Mouse (Mus musculus): ENCODE measurements at regions not wholly inside any gene's neighbourhood (a gene's known extent, or its start where the extent isn't known, plus 50 kb on each side); places are given as distances from the start of the nearest gene placed in this dataset.

GRCm38 (mm10) chr13:10455323-10455722 lies 94.7 kb upstream of the Chrm3 start:
- no peak for TF ChIP-seq POLR2A (IDR thresholded peaks at IDR 0.05; ENCODE audit: low read depth, low read length)
- 0 out of 2 replicates have a peak, but pooled peaks have one; percentile 7 for TF ChIP-seq CTCF (conservative IDR thresholded peaks at IDR 0.05; ENCODE audit: insufficient read depth, insufficient read length, low read depth, low read length)

All from kidney, adult 2 months (tissue).